Mouse (Mus musculus): ENCODE results near the gene Pou4f2. TPM values are rescaled to one million over a fixed set of nuclear protein-coding genes. Genes with fewer than 3 reads are reported as not detected.

Gene Pou4f2
- polyA plus RNA-seq, 1 experiment from 2014 or later = not detected

DNA sequence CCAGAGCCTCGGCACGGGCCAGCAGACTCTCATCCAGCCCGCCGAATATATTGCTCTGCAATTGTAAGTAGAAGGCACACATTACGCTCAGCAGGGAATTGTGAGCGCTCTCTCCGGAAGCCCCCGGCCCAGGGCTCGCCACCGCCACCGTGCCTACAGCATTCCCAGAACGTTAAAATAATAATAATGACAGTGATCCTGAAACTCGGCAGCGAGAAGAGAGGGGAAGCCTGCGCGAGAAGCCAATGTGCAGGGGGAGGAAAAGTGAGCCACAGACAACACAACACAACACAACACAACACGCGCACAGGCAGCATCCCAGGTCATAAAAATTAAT, 853 bp downstream of the Pou4f2 start:
- Histone ChIP-seq H3K27ac (ENCODE audit: low read length) (no peak overlapping the region), H3K4me3 (ENCODE audit: low read length) (no peak overlapping the region), H3K27me3 (replicated peaks; ENCODE audit: control insufficient read depth, insufficient read depth, low read length) (peaks cover 68% of the 10 kb centered on the region), H3K36me3 (ENCODE audit: control insufficient read depth, insufficient read depth, low read length) (no peaks in the 10 kb centered on the region), H3K9ac (ENCODE audit: low read depth, low read length) (no peak overlapping the region), H3K9me3 (ENCODE audit: control insufficient read depth, low read length) (no peaks in the 10 kb centered on the region), H3K4me1 (ENCODE audit: control insufficient read depth, insufficient read depth, low read length) (peaks cover 18% of the 10 kb centered on the region; the same call in 1 of the 2 replicates), H3K4me2 (ENCODE audit: low read depth, low read length) (peak overlapping the region; percentile 75; the same call in 1 of the 2 replicates)
- ATAC-seq = no peak
- WGBS = 1% methylated on average over 18 of the region's 18 CpGs

- Histone ChIP-seq H3K4me1 (ENCODE audit: control insufficient read depth, insufficient read depth, low read length) (peaks cover 18% of the 10 kb centered on the region; the same call in 1 of the 2 replicates), H3K4me3 (ENCODE audit: low read length) (no peak overlapping the region; the same call in 1 of the 2 replicates)
- WGBS = 1% methylated on average over 62 of the region's 62 CpGs
These were observed 1.4 kb downstream of the Pou4f2 start for GRCm38 (mm10) chr8:78434823-78435623.

DNA sequence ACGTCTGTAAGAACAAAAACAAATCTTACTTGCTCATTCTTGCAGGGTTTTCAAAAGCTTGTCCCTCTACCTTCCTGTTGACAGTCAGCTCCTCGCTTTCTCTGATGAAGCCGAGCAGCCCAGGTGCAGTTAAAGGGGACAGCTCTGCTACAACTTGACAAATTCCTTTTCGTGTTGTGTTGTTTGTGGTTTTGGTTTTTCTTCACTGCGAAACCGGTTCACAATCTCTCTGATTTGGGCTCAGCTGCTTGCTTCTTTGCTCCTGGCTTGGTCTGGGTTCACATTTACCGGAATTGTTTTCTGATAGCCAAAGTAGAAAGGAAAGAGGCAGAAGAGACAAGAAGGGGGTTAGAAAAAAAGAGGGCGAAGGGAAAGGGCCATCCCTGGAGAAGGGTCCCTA, 2.1 kb downstream of the Pou4f2 start:
- no peaks in the 10 kb centered on the region for H3K9me3 ChIP-seq (ENCODE audit: control insufficient read depth, low read length)
- no peak for ATAC-seq
- H3K4me3 ChIP-seq (ENCODE audit: low read length) = no peak overlapping the region
- H3K9ac ChIP-seq (ENCODE audit: low read depth, low read length) = no peak overlapping the region
- H3K4me2 ChIP-seq (ENCODE audit: low read depth, low read length) = no peak overlapping the region
- peaks cover 66% of the 10 kb centered on the region for H3K27me3 ChIP-seq (replicated peaks; ENCODE audit: control insufficient read depth, insufficient read depth, low read length)
- WGBS = 4% methylated on average over 8 of the region's 8 CpGs
- no peaks in the 10 kb centered on the region for H3K36me3 ChIP-seq (ENCODE audit: control insufficient read depth, insufficient read depth, low read length)
- no peak overlapping the region for H3K27ac ChIP-seq (ENCODE audit: low read length)
- peaks cover 18% of the 10 kb centered on the region; the same call in 1 of the 2 replicates for H3K4me1 ChIP-seq (ENCODE audit: control insufficient read depth, insufficient read depth, low read length)

More at GRCm38 (mm10) chr8:78434823-78435623, 1.4 kb downstream of the Pou4f2 start:
- Histone ChIP-seq H3K36me3 (ENCODE audit: control insufficient read depth, insufficient read depth, low read length) (no peaks in the 10 kb centered on the region), H3K27ac (ENCODE audit: low read length) (no peak overlapping the region), H3K9ac (ENCODE audit: low read depth, low read length) (no peak overlapping the region), H3K4me2 (ENCODE audit: low read depth, low read length) (no peak overlapping the region; the same call in 1 of the 2 replicates), H3K27me3 (replicated peaks; ENCODE audit: control insufficient read depth, insufficient read depth, low read length) (peaks cover 68% of the 10 kb centered on the region), H3K9me3 (ENCODE audit: control insufficient read depth, low read length) (no peaks in the 10 kb centered on the region)
- no peak for ATAC-seq

GRCm38 (mm10) chr8:78433318-78433717, 3.1 kb downstream of the Pou4f2 start:
- WGBS = 24% methylated on average over 5 of the region's 5 CpGs
- peaks cover 62% of the 10 kb centered on the region for H3K27me3 ChIP-seq (replicated peaks; ENCODE audit: control insufficient read depth, insufficient read depth, low read length)
- H3K4me1 ChIP-seq (ENCODE audit: control insufficient read depth, insufficient read depth, low read length) = peaks cover 18% of the 10 kb centered on the region; the same call in 1 of the 2 replicates
- no peak for ATAC-seq
- no peak overlapping the region for H3K9ac ChIP-seq (ENCODE audit: low read depth, low read length)
- H3K36me3 ChIP-seq (ENCODE audit: control insufficient read depth, insufficient read depth, low read length) = no peaks in the 10 kb centered on the region
- H3K9me3 ChIP-seq (ENCODE audit: control insufficient read depth, low read length) = no peaks in the 10 kb centered on the region
- H3K27ac ChIP-seq (ENCODE audit: low read length) = no peak overlapping the region
- H3K4me3 ChIP-seq (ENCODE audit: low read length) = no peak overlapping the region
- H3K4me2 ChIP-seq (ENCODE audit: low read depth, low read length) = no peak overlapping the region

- 33% methylated on average over 1 of the region's 1 CpGs for WGBS
These were observed 4.0 kb downstream of the Pou4f2 start for GRCm38 (mm10) chr8:78432451-78432850.

GRCm38 (mm10) chr8:78431356-78431755, 5.1 kb downstream of the Pou4f2 start:
- Histone ChIP-seq H3K4me1 (ENCODE audit: control insufficient read depth, insufficient read depth, low read length) (0 out of 2 replicates have a peak, but pooled peaks cover 10% of the 10 kb centered on the region), H3K9ac (ENCODE audit: low read depth, low read length) (no peak overlapping the region), H3K36me3 (ENCODE audit: control insufficient read depth, insufficient read depth, low read length) (no peaks in the 10 kb centered on the region), H3K27me3 (replicated peaks; ENCODE audit: control insufficient read depth, insufficient read depth, low read length) (peaks cover 60% of the 10 kb centered on the region), H3K4me2 (ENCODE audit: low read depth, low read length) (no peak overlapping the region), H3K4me3 (ENCODE audit: low read length) (no peak overlapping the region), H3K9me3 (ENCODE audit: control insufficient read depth, low read length) (no peaks in the 10 kb centered on the region), H3K27ac (ENCODE audit: low read length) (no peak overlapping the region)
- 3% methylated on average over 4 of the region's 4 CpGs for WGBS
- ATAC-seq = no peak

More at GRCm38 (mm10) chr8:78432451-78432850, 4.0 kb downstream of the Pou4f2 start:
- no peak for ATAC-seq
- no peaks in the 10 kb centered on the region for H3K36me3 ChIP-seq (ENCODE audit: control insufficient read depth, insufficient read depth, low read length)
- no peaks in the 10 kb centered on the region for H3K9me3 ChIP-seq (ENCODE audit: control insufficient read depth, low read length)
- H3K4me2 ChIP-seq (ENCODE audit: low read depth, low read length) = no peak overlapping the region
- no peak overlapping the region for H3K27ac ChIP-seq (ENCODE audit: low read length)
- H3K27me3 ChIP-seq (replicated peaks; ENCODE audit: control insufficient read depth, insufficient read depth, low read length) = peaks cover 60% of the 10 kb centered on the region
- H3K9ac ChIP-seq (ENCODE audit: low read depth, low read length) = no peak overlapping the region
- 0 out of 2 replicates have a peak, but pooled peaks cover 14% of the 10 kb centered on the region for H3K4me1 ChIP-seq (ENCODE audit: control insufficient read depth, insufficient read depth, low read length)
- H3K4me3 ChIP-seq (ENCODE audit: low read length) = no peak overlapping the region

- ATAC-seq = no peak
- H3K4me1 ChIP-seq (ENCODE audit: control insufficient read depth, insufficient read depth, low read length) = no peaks in the 10 kb centered on the region
- no peak overlapping the region for H3K9ac ChIP-seq (ENCODE audit: low read depth, low read length)
- H3K4me2 ChIP-seq (ENCODE audit: low read depth, low read length) = no peak overlapping the region
- H3K9me3 ChIP-seq (ENCODE audit: control insufficient read depth, low read length) = no peaks in the 10 kb centered on the region
- H3K4me3 ChIP-seq (ENCODE audit: low read length) = no peak overlapping the region
- no peak overlapping the region for H3K27ac ChIP-seq (ENCODE audit: low read length)
- no peaks in the 10 kb centered on the region for H3K36me3 ChIP-seq (ENCODE audit: control insufficient read depth, insufficient read depth, low read length)
- H3K27me3 ChIP-seq (replicated peaks; ENCODE audit: control insufficient read depth, insufficient read depth, low read length) = peaks cover 46% of the 10 kb centered on the region
- WGBS = 7% methylated on average over 11 of the region's 11 CpGs
These were observed 8.3 kb downstream of the Pou4f2 start for GRCm38 (mm10) chr8:78428148-78428547.

GRCm38 (mm10) chr8:78427769-78428130, 8.7 kb downstream of the Pou4f2 start:
- Histone ChIP-seq H3K9me3 (ENCODE audit: control insufficient read depth, low read length) (no peaks in the 10 kb centered on the region), H3K27ac (ENCODE audit: low read length) (no peak overlapping the region), H3K9ac (ENCODE audit: low read depth, low read length) (no peak overlapping the region), H3K4me1 (ENCODE audit: control insufficient read depth, insufficient read depth, low read length) (no peaks in the 10 kb centered on the region), H3K27me3 (replicated peaks; ENCODE audit: control insufficient read depth, insufficient read depth, low read length) (peaks cover 45% of the 10 kb centered on the region), H3K4me2 (ENCODE audit: low read depth, low read length) (no peak overlapping the region), H3K36me3 (ENCODE audit: control insufficient read depth, insufficient read depth, low read length) (no peaks in the 10 kb centered on the region), H3K4me3 (ENCODE audit: low read length) (no peak overlapping the region)
- WGBS = 3% methylated on average over 8 of the region's 8 CpGs
- ATAC-seq = no peak

- 1% methylated on average over 32 of the region's 32 CpGs for whole genome bisulfite sequencing
- ATAC-seq = no peak
- Histone ChIP-seq H3K36me3 (ENCODE audit: control insufficient read depth, insufficient read depth, low read length) (no peaks in the 10 kb centered on the region), H3K27ac (ENCODE audit: low read length) (no peak overlapping the region), H3K27me3 (replicated peaks; ENCODE audit: control insufficient read depth, insufficient read depth, low read length) (peaks cover 39% of the 10 kb centered on the region), H3K4me1 (ENCODE audit: control insufficient read depth, insufficient read depth, low read length) (no peaks in the 10 kb centered on the region), H3K9ac (ENCODE audit: low read depth, low read length) (no peak overlapping the region), H3K9me3 (ENCODE audit: control insufficient read depth, low read length) (no peaks in the 10 kb centered on the region), H3K4me3 (ENCODE audit: low read length) (no peak overlapping the region), H3K4me2 (ENCODE audit: low read depth, low read length) (no peak overlapping the region)
These were observed 9.3 kb downstream of the Pou4f2 start for GRCm38 (mm10) chr8:78426875-78427768.
